Mouse (Mus musculus): ENCODE results near the gene Bpnt1.

The Bpnt1 gene

DNA sequence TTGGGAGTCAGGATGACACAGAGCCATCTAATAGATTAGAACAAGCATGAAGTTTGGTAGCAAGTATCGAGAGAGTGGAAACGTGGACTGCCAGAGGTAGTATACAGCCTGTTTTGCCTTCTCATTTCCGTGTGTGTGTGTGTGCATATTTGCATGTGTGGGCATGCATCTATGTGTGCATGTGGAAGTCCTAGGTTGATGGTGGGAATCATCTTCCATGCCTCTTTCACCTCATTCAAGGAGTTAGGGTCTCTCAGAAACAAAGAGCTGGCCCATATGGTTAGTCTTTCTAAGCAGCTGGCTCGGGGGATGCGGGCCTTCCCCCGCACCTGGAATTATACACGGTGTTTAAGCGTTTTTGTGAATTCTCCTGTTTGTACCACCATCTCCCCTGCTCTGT is 2.1 kb upstream of the Bpnt1 start:
- in situ Hi-C loops (cut with MboI, MseI) = loop anchor here (5.0 kb wide), 1 partner anchor 37 kb away; no protein-coding TSS in a partner anchor

DNA sequence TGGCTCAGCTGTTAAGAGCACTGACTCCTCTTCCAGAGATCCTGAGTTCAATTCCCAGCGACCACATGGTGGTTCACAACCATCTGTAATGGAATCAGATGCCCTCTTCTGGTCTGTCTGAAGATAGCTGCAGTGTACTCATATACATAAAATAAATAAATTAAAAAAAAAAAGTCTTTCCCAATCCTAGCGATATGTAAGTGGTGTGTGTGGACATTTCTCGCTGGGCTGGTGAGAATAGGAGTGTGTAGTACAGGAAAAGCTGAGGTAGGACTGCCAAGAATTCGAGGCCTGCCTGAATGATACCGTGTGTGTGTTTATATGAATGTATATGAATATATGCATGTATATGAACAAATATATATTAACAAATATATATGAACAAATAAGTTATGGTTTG is 585 bp upstream of the Bpnt1 start:
- in situ Hi-C loops (cut with MboI, MseI) = loop anchor here (5.0 kb wide), 1 partner anchor 36 kb away; no protein-coding TSS in a partner anchor

DNA sequence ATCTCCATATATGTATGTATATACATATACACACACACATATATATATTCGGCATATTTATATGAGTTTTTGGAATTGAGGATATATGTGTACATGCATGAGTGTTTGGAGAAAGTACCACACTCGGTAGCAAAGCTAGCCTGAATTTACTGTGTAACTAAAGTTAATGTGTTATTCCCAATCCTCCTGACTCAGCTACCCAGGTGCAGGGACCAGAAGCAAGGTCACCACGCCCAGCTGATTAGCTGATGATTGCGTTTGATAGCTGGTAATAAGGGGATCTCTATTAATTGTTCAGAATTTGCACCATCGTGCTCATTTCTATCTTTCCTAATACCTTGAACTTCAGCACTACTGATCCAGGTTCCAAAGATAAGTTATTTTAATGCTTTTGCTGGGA is 1.7 kb downstream of the Bpnt1 start:
- in situ Hi-C loops (cut with MboI, MseI) = loop anchor here (5.0 kb wide), 1 partner anchor 34 kb away; no protein-coding TSS in a partner anchor

DNA sequence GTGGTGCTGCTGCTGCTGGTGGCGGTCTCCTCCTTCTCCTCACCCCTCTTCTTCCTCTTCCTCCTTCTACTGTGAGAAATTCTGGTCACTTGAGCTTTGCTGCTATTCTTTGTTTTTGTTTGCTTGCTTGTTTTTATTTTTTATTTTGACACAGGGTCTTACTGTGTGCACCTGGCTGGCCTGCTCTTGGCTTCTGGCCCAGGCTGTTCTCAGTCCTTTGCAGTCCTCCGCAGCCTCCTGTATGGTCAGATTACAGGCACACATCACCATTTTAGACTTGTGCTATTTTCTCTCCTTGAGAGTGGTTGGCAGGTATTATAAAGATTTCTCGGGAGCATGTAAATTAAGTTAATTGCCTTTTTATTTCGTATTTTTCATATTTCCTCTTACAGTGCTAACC is 2.2 kb downstream of the Bpnt1 start:
- in situ Hi-C loops (cut with MboI, MseI) = loop anchor here (5.0 kb wide), 1 partner anchor 33 kb away; no protein-coding TSS in a partner anchor

DNA sequence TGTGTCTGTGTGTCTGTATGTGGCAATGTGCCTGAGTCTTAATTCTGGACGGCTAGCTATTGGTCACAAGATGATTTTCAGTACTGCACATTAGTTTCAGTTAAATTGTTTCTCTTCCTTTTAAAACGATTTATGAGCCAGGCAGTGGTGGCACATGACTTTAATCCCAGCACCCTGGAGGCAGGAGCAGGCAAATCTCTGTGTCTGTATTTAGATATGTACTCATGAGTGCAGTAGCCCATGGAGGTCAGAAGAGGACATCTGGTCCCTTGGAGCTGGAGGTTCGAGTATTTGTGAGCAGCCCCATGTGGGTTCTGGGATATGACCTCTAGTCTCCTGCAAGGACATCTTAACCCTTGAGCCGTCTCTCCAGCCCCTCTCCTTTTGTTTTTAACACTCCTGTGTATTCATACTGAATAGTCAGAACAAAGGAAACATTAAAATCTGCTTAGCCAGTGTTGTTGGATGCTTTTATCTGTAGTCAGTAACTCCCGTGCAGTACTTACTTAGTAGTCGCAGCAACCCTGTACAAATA is 3.3 kb downstream of the Bpnt1 start:
- in situ Hi-C loops (cut with MboI, MseI) = no loop called here

DNA sequence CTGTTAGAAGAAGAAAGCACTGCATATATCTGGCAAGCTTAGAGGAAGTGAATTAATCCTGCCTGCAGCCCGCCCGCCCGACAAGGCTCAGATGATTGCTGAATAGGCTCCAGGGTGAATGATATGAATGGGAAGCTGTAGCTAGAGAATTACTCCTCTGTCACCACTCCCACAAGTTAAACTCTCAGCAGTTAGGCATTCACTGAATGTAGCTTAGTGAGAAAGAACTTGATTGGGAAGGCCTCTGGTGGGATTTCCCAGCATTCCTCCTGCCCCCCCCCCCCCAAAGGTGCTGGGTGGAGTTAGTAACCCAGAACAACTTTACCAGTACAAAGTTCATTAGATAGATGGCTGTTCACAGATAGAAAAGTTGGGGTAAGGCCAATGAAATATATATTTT is 4.6 kb downstream of the Bpnt1 start:
- in situ Hi-C loops (cut with MboI, MseI) = no loop called here

DNA sequence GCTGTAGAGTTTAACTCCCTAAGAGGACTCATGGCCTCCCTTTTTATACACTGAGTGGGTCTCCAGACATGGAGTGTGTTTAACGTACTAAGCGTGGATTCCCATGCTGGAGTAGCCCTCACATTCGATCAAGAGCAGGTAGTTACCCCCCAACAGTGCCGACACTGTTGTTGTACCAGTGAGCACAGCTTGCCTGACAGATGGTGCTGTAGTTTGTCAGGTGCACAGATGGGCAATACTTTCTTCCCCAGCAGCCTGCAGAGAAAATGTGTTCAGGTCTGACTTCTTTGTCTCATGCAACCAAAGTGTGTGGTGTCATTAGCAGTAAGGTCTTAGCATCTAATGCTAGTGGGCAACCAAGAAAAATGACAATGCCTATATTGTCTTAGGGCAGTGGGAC is 10.5 kb downstream of the Bpnt1 start:
- in situ Hi-C loops (cut with MboI, MseI) = no loop called here

DNA sequence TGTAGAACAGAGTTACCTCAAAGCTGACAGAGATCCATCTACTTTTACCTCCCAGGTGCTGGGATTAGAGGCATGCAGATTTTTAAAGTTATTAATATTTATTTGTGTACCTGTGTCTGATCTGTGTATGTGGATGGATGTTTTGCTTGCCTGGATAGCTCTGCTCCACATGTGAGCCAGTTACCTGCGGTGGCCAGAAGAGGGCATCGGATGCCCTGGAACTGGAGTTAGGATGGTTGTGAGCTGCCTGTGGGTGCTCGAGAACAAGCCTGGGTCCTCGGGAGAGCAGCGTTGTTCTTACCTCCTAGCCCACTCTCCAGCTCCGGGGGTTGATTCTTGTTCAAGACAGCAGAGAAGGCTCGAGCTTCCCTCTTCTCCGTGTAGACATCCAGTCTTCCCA is 11.5 kb downstream of the Bpnt1 start:
- in situ Hi-C loops (cut with MboI, MseI) = no loop called here

DNA sequence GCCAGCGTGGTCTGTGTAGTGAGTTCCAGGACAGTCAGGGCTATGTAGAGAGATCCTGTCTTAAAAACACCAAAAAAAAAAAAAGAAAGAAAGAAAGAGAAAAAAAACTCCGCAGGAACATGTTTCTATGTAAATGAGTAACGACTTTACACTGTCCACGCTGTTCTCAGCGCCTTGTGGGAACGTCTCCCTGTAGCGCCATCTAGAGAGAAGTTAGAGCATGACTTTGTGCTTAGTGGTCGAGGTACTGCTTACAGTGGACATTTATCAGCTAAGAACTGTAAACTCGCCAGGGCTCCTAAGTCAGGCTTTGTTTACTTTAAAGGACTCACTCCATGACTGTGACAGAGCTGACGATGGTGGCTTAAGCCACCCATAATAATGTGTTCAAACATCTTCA is 14.2 kb downstream of the Bpnt1 start:
- in situ Hi-C loops (cut with MboI, MseI) = no loop called here

DNA sequence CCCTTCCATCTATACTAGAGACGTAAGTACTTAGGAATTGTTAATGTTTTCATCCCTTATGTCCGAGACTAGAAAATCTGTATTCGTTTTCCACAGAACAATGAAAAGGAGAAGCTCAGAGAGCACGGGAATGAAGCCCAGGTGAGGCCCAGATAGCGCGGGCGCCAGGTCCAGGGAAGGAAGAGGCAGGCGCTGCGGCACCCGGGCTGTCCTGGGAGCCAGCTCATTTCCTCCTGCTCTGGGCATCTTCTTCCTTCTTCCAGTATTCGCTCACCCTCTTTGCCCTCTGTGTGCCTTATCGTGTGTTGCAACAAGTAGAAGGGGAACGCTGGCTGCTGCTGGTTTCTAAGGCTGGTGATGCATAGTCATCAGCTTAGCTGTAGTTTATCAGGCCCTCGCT is 17.8 kb downstream of the Bpnt1 start:
- in situ Hi-C loops (cut with MboI, MseI) = no loop called here

DNA sequence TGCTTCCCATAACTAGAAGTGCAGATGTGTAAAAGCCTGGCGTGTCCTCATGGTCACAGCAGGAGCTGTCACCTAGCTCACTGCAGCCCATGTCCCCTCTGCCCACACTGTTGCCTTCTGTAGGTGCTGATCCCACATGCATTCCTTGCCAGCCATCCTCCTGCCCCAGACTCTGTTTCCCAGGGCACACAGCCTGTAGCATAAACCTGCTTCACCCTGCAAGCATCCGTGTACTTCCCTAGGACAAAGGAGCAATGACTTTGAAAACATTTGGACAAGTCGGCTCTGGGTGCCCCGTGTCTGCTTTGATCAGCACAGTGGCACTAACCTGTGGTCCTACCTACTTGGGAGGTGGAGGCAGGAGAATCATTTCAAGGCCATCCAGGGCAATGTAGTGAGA is 18.7 kb downstream of the Bpnt1 start:
- in situ Hi-C loops (cut with MboI, MseI) = no loop called here

DNA sequence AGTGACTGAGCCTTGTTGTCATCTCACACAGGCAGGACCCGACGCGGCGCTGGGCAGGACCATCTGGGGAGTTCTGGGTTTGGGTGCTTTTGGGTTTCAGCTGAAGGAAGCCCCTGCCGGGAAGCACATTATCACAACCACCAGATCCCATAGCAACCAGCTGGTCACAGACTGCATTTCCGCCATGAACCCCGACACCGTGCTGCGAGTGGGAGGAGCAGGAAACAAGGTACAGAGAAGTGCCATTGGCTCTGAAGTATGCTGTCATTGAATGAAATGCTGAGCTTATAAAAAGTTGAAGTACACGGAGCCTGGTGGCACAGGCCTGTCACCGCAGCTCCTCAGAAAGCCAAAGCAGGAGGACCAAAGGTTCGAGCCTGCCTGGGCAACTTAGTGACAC is 20.2 kb downstream of the Bpnt1 start:
- in situ Hi-C loops (cut with MboI, MseI) = no loop called here

DNA sequence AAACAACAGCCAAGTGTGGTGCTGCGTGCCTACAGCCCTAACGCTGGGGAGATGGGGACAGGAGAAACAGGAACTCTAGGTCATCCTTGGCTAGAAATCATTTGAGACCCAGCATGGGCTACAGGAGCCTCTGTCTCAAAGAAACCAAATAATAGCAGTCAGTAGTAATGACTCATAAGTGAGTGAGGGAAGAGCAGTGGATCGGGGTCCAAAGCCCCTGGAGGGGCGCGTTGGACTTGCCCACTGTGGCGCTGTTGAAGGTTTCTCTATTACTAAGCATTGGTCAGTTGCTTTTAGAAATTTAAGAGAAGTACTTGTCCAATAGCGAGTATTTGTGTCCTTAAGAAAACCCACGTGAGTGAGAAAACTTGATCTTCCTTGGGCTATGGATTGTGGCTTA is 21.4 kb downstream of the Bpnt1 start:
- in situ Hi-C loops (cut with MboI, MseI) = no loop called here

DNA sequence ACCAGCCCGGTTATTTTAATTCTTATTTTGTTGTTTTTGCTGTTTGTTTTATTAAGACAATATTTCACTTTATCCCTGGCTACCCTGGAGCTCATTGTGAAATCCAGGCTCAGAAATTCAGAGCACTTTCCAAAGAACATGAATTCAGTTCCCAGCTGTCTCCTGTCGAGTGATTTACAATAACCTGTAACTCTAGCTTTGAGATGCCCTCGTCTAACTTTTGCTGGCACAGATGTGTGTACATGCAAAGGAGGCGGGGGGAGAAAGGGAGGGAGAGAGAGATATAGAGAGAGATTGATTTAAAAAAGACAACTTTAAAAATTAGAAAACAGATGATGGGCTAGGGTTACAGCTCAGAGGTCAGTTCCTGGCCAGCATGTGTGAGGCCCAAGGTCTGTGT is 22.8 kb downstream of the Bpnt1 start:
- in situ Hi-C loops (cut with MboI, MseI) = no loop called here

DNA sequence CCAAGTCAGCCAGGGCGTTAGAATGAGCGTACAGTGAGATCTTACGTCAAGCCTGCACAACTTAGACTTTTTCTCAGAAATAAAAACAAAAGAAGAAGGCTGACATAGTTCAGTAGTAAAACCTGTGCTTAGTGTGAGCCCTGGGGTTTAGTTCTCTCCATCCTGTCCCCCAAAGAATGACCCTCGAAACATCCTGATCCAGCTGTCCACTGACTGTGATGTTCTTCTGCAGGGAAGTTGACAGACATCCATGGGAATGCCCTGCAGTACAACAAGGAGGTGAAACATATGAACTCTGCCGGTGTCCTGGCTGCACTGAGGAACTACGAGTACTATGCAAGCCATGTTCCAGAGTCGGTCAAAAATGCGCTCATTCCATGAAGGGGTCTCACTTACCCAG is 24.3 kb downstream of the Bpnt1 start:
- in situ Hi-C loops (cut with MboI, MseI) = no loop called here

DNA sequence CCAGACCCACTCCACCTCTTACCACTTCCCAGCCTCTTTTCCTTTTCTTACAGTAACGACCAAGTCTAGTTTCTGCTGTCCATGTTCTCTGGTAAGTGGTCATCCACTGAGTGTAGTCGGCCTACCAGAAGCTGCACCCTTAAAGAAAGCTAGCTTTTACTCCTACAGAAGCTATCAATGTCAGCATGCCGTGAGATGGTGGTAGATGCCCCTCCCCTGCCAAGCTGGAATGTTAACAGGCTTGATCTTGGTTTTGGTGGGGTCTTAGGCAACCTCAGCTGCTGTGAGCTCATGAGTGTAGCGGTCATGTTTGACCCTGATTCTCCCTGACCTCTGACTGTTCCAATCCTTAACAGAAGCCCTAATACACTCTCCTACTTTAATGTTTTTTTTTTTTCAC is 26.3 kb downstream of the Bpnt1 start:
- in situ Hi-C loops (cut with MboI, MseI) = no loop called here

DNA sequence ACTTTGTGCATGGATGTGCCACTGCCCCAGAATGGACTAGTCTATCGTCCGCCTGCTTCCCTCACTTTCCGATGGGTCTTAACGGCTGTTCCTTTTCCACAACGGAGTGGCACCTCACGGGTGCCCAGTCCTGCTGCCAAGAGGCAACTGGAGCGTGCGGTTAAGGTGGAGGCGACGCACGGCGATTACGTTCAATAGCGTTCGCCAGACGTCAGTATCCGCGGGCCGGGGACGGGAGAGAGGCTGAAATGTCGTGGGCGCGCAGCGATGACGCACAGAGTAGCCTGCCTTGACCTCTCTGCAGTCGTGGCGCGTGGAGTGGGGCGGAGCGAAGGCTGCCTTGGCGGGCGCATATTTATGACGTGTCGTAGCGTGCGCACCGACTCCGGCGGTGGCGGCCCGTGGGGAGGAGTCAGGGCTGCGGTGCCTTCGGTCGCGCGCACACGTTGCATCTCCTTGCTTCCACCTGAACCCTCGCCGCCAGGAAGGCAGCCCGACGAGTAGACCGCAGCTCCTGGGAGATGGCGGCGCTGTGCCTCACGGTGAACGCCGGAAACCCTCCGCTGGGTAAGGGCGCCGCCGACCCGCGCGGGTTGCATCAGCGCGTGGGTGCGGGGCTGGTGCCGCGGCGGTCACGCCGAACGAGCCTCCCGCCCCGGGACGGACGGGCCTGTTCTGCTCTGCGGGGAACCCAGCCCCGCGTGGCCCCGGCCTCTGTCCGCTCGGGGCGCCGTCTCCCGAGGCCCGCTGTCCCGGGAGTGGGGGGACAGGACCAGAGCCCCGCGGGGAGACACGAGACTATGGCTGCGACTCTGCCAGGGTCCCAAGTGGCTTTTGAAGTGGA is 30.9 kb downstream of the Bpnt1 start, which contains the start of gene Eprs:
Gene Eprs (plus strand): TSS at position 368 of the 844 bp plus-strand sequence.
- in situ Hi-C loops (cut with MboI, MseI) = no loop called here

DNA sequence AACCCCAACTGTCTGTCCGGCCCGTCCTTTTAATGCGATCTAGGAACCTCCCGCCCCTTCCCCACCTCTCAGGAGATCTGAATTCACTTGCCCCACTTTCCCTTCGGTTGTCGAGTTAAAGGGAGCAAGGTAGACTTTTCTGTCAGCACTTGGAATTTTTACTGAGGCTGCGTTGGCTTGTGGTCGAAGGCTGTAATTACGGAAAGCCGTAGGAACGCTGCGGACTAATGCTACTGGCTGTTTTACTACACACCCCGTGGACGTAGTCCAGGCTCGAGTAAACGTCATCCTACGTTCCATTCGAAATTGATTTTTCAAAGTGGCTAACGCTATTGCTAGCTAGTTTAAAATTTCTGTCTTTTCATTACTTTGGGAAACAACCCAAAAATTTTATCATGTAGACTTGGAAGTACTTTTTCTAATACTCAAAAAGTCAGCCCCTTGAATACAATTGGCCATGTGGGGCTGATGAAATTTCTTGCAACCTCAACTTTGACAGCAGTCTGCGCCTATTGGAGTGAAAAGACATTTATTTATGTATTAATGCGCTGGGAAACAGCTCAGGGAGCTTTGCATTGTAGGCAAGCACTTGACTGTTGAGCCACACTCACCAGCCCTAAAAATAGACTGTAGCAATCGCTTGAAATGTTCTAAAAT is 31.7 kb downstream of the Bpnt1 start:
- in situ Hi-C loops (cut with MboI, MseI) = no loop called here

DNA sequence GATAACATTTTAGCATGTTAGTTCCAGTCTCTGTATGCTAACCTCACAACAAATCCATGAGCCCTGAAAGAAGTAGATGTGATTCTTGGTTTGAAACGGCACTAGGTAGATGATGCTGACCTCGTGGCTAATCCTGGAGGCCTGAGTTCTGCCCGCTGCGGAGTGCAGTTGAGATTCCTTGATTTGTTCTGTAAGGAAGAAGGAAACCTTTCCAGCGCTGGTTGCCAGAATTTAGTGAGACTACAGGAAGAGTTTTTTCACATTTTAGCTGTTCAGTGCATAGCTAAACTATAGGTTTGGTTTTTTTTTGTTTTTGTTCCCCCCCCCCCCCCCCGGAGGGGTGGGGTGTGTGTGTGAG is 32.2 kb downstream of the Bpnt1 start:
- in situ Hi-C loops (cut with MboI, MseI) = no loop called here

DNA sequence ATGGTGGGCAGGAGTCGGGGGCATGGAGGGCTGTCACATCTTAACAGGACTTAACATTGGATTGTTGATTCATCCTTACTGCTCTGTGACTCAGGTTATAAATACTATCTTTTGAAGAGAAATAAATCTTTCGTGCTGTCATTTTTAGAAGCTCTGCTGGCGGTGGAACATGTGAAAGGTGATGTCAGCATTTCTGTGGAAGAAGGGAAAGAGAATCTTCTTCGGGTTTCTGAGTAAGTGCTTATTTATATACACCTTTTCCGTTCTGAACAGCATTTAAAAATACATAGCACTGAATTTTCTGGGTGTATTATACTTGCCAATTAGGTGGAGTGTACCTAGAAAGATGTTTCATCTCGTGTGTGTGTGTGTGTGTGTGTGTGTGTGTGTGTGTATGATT is 35.4 kb downstream of the Bpnt1 start:
- in situ Hi-C loops (cut with MboI, MseI) = loop anchor here (5.0 kb wide), 1 partner anchor 35 kb away; the partner anchor contains the start of gene Bpnt1

DNA sequence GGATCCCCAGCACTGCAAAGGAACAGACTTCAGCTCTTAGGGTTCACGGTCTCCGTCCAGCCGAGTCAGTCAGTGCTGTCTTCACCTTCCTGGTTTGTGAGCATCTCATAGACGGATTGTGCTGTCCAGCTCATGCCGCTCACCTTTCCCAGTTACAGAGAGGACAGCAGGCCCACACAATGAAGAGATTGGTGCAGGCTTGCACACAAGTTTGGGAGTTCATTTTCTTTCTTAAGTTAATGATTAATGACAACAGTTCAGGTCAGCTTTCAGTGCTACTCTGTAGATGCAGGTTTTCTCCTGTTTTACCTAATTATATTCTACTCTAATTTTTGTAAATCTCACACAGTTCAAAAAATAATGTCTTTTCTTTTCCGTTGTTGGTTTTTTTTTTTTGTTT is 38.0 kb downstream of the Bpnt1 start:
- in situ Hi-C loops (cut with MboI, MseI) = loop anchor here (5.0 to 10.0 kb wide), 2 partner anchors 38 to 1945 kb away; partner anchors contain the start of gene Bpnt1

DNA sequence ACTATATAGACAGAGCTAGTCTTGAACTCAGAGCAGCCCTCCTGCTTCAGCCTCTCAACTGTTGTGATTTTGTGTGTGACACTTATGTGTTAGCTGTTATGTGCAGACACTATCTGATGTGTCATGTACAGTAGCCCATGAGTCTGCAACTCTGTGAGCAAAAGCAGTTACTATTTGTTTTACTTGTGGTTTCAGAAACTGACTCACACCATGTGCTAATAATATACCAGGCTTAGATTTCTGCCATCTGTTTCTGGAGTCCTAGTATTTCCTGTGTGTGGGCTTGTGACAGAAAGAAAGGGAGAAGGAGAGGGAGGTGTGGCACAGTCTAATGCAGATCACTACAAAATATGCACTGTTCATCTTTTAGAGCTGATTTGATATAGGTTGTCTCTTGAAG is 44.4 kb downstream of the Bpnt1 start:
- in situ Hi-C loops (cut with MboI, MseI) = loop anchor here (5.0 to 10.0 kb wide), 2 partner anchors 41 to 1938 kb away; no protein-coding TSS in a partner anchor
